Mouse (Mus musculus) olfactory bulb, adult 2 months (tissue): ENCODE measurements around the gene Amd1. TPM values are rescaled to one million over a fixed set of nuclear protein-coding genes. Genes with fewer than 3 reads are reported as not detected.

Experiments
- H3K27ac ChIP-seq: fragments of 200-500 bp; 2 replicates; pipeline ENCODE4 v1.5.1; 2012; ENCODE audit warnings: low read depth, low read length; ENCODE audit not compliant: insufficient read depth
- H3K4me1 ChIP-seq: fragments of 200-500 bp; 2 replicates; pipeline ENCODE4 v1.6.1; 2012; ENCODE audit warnings: low read length; ENCODE audit not compliant: control insufficient read depth, insufficient read depth
- H3K4me3 ChIP-seq: fragments of 200-500 bp; 2 replicates; pipeline ENCODE4 v1.5.1; 2012; ENCODE audit warnings: mild to moderate bottlenecking, low read depth, low read length, moderate library complexity; ENCODE audit not compliant: insufficient read depth
- CTCF ChIP-seq: fragments of 200-500 bp; IDR thresholded peaks from 2 replicates; pipeline ENCODE4 v1.5.1; 2012; ENCODE audit warnings: low read depth, mild to moderate bottlenecking, low read length, moderate library complexity; ENCODE audit not compliant: insufficient read depth
- POLR2A ChIP-seq: fragments of 200-500 bp; IDR thresholded peaks from 2 replicates; pipeline ENCODE4 v1.6.1; 2012; ENCODE audit warnings: mild to moderate bottlenecking, low read depth, low read length, moderate library complexity; ENCODE audit not compliant: insufficient read depth
- WGBS: fragments of 180-500 bp; shearing (Covaris S2); methylation state at CpG from one replicate; pipeline ENCODE4 v1.1.7; 2018; 5-methylcytosine and 5-hydroxymethylcytosine counted together
- polyA plus RNA-seq: library from polyadenylated mRNA; stranded (reverse); fragments of >200 nt; gene quantifications from 2 replicates; pipeline ENCODE4 v1.2.4, GENCODE M21; 2012; ENCODE audit warnings: low replicate concordance; ENCODE audit not compliant: missing spikeins, insufficient read depth, insufficient read length

Amd1 gene
- polyA plus RNA-seq, 1 experiment: not detected

DNA sequence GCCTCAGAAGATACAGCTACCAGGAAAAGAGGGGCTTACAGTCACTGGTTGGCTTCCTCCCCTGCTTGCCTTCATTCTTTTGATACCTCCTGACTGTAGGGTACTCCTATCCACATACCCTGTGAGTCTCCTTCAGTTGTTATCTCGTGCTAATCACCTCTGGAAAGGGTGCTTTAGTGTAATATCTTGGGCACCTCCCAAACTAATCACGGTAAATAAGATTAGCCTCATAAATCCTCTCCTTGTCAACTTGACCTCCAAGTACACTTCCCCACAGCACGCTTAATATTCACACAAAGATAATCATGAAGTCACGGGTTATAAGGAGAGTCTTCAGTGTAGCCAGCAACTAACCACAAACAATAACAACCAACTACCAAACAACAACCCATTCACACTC lies 40.0 kb upstream of the Amd1 start:
- Histone ChIP-seq H3K4me1 (no peaks in the 10 kb centered on the region), H3K4me3 (no peak overlapping the region), H3K27ac (no peak overlapping the region)
- 86% methylated on average over 4 of the region's 4 CpGs for WGBS
- TF ChIP-seq CTCF (no peak), POLR2A (no peak)

DNA sequence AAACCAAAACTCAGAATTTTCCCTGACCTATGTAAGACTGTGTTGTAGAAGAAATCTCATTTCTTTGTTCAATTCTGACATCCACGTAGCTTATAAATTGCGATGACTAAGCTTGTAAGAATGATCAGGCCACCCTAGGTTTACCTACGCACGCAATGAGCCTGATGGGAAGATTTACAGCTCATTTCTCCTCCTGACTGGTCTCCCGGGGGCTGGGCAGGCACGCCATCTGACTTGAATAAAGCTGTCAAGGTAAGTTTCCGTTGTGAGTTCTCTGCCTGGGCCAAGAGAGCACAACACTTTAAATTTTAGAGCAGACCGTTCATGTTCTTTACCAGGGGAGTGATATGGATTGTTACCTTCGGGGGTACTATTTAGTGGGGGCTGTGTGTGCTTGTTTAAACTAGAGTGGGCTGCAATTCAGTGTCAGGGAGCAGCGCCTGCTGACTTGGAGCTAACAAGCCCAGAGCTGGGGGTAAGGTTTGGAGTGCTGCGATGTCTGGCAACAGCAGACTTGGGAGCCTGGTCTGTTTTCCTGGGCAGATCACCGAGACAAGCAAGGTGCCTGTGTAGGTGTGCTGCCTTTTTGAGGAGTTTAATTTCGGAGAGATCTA lies 37.5 kb upstream of the Amd1 start, which contains the start of gene Cdk19:
TSS of gene Cdk19 (plus strand) at position 214 of the 614 bp plus-strand sequence.
- 71% methylated on average over 13 of the region's 13 CpGs for WGBS
- no peaks in the 10 kb centered on the region for H3K4me1 ChIP-seq
- TF ChIP-seq CTCF: no peak
- TF ChIP-seq POLR2A: no peak
- H3K27ac ChIP-seq: no peak within 1 kb of the TSS
- no peak within 1 kb of the TSS for H3K4me3 ChIP-seq

GRCm38 (mm10) chr10:40332864-40333263 lies 30.9 kb upstream of the Amd1 start:
- 55% methylated on average over 6 of the region's 6 CpGs for WGBS
- Histone ChIP-seq H3K4me3 (no peak overlapping the region), H3K27ac (no peak overlapping the region), H3K4me1 (no peaks in the 10 kb centered on the region)
- TF ChIP-seq POLR2A (no peak), CTCF (no peak)

- 82% methylated on average over 1 of the region's 1 CpGs for WGBS
- TF ChIP-seq POLR2A (no peak), CTCF (no peak)
- H3K4me3 ChIP-seq: no peak overlapping the region
- no peak overlapping the region for H3K27ac ChIP-seq
- no peaks in the 10 kb centered on the region for H3K4me1 ChIP-seq
Observed at GRCm38 (mm10) chr10:40330262-40330661, 28.3 kb upstream of the Amd1 start.

DNA sequence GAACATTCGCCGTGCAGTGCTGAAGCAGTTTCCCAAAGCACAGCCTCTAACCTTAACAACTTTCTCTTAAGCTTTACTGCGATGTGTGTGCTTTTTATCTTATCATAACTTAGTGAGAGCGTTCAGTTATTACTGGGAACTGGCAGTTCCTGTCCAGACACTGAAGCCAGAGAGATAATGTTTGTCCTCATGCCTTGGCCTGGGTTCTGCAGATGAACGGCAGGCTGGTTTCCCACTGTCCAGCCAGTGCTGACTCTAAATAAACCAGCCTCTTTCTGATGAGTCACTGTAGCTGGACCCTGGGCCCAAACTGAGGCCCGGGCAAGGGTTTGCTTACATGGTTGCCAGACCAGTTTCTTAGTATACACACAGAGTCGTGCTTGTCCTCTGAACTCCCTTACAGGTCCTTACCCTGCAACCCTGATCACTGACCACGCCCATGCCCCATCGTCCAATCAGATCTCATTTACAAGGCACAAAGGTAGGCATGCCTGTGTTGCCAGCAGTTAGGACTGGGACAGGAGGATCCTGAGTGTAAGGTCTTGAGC lies 26.1 kb upstream of the Amd1 start:
- 84% methylated on average over 9 of the region's 9 CpGs for WGBS
- H3K4me3 ChIP-seq: no peak overlapping the region
- no peaks in the 10 kb centered on the region for H3K4me1 ChIP-seq
- H3K27ac ChIP-seq: no peak overlapping the region
- TF ChIP-seq POLR2A (no peak), CTCF (no peak)

DNA sequence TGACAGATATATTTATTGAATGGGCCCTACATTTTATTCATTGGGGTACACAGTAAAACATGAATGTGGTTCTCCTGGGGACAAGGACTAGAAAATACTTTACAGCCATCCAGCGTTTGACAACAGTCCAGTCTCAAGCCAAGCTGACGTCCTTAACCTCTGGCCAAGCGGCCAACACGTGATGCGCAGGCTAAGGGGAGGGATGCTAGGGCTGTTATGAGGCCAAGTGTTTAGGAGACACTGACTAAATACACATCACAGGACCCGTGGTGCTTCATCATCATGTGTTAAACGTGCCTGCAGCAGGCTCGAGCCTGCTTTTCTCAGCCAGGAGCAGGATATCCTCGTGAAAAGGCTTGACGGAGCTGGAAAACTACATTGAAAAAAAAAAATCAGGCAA lies 18.3 kb upstream of the Amd1 start:
- TF ChIP-seq POLR2A (no peak), CTCF (no peak)
- no peak overlapping the region for H3K27ac ChIP-seq
- no peak overlapping the region for H3K4me3 ChIP-seq
- WGBS: 96% methylated on average over 10 of the region's 10 CpGs
- no peaks in the 10 kb centered on the region for H3K4me1 ChIP-seq

DNA sequence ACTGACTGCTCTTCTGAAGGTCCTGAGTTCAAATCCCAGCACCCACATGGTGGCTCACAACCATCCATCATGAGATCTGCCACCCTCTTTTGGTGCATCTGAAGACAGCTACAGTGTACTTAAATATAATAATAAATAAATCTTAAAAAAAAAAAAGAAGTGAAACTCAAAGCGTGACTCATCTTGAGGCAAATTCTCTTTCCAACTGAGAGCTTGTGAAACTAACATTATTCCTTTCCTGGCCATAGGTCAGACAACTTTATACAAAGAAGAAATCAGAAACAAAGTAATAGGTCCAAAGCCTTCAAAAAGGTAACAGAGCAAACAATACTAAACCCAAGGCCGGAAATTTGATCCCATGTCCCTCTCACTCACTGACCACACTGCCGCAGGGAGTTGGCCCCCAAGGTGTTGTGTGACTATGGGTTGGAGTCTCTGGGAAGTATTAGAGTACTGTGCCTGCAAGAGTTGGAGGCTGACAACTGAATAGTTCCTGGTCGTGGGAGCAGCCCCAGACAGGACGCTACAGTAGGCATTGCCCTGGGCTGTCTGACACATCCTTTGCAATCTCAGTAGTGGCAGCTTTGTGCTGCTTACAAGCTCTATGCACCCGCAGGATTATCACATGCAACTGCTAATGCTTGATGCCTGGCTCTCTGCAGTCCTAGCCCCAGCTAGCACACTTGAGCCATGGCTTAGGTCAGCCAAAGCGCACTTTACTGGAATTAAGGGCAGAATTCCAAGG lies 15.0 kb upstream of the Amd1 start:
- TF ChIP-seq CTCF (no peak), POLR2A (no peak)
- no peaks in the 10 kb centered on the region for H3K4me1 ChIP-seq
- WGBS: 73% methylated on average over 7 of the region's 7 CpGs
- H3K27ac ChIP-seq: no peak overlapping the region
- H3K4me3 ChIP-seq: no peak overlapping the region

GRCm38 (mm10) chr10:40312781-40313180 lies 10.8 kb upstream of the Amd1 start:
- no peak overlapping the region for H3K27ac ChIP-seq
- WGBS: 96% methylated on average over 4 of the region's 4 CpGs
- TF ChIP-seq POLR2A: no peak
- no peak for TF ChIP-seq CTCF
- H3K4me3 ChIP-seq: no peak overlapping the region
- H3K4me1 ChIP-seq: no peaks in the 10 kb centered on the region

DNA sequence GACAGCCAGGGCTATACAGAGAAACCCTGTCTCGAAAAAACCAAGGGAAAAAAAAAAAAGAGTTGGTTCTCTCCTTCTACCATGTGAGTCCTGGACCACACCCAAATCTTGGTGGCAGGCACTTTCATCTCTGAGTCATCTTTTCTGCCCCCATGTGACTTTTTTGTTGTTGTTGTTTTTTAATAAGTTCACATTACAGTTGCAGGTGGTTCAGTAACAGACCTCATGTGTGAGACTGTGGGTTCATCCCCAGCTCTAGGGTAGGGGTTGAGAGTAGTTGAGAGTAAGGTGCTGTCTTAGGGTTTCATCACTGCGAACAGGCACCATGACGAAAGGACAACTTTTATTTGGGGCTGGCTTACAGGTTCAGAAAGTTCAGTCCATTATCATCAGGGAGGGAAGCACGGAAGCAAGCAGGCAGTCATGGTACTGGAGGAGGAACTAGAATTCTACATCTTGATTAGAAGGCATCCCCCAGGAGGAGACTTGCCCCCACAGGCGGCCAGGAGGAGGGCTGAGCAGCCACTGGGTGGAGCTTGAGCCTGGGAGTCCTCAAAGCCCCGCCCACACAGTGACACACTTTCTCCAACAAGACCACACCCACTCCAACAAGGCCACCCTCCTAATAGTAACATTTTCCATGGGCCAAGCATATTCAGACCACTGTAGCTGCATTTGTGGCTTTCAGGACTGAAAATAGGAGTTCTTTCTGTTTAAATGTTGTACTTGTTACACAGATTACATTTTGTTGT lies 8.1 kb upstream of the Amd1 start:
- no peak overlapping the region for H3K4me3 ChIP-seq
- no peak for TF ChIP-seq POLR2A
- TF ChIP-seq CTCF: no peak
- no peak overlapping the region for H3K27ac ChIP-seq
- H3K4me1 ChIP-seq: no peaks in the 10 kb centered on the region
- WGBS: 62% methylated on average over 6 of the region's 6 CpGs
